14 mouse cellular contexts compared by ENCODE assay signal in genomic region chr7:73378034-73378433, GRCm38 (mm10). TPM values are rescaled to one million over a fixed set of nuclear protein-coding genes. Genes with fewer than 3 reads are reported as not detected.
DNase-seq lines count a peak whose midpoint lies in the region; ATAC-seq and TF ChIP-seq lines count a peak whose summit lies in the region.
"Had no signal": no experiment of that assay in that cellular context is flagged by ENCODE, and none has a peak within 500 bp of the region (broad histone marks: within the 10 kb centered on the region; RNA-seq: fewer than 3 reads in every experiment).

No protein-coding gene starts in this region.

- H3K27me3 ChIP-seq in embryonic facial prominence, embryonic 12.5 days = peaks cover 31% of the 10 kb centered on the region
- peaks cover 7% of the 10 kb centered on the region for H3K27me3 ChIP-seq in forebrain, embryonic 12.5 days
- H3K27me3 ChIP-seq in hindbrain, embryonic 16.5 days (replicated peaks; ENCODE audit: control insufficient read depth, insufficient read depth, low read length) = no peaks in the 10 kb centered on the region
- no peaks in the 10 kb centered on the region for H3K27me3 ChIP-seq in myocyte (ENCODE audit: control insufficient read depth, insufficient read depth, insufficient read length)
- no peaks in the 10 kb centered on the region; the same call in 1 of the 2 replicates for H3K27me3 ChIP-seq in kidney, adult 2 months (replicated peaks; ENCODE audit: control insufficient read depth, insufficient read depth, low read length)

- no peak overlapping the region for H3K9ac ChIP-seq in embryonic facial prominence, embryonic 12.5 days
- H3K9ac ChIP-seq in forebrain, embryonic 12.5 days = peak overlapping the region; percentile 94
- peak overlapping the region; percentile 90 for H3K9ac ChIP-seq in hindbrain, embryonic 16.5 days (ENCODE audit: low read depth, low read length)
- H3K9ac ChIP-seq: liver, embryonic 12.5 days had no signal

- no peak overlapping the region for H3ac ChIP-seq in myocyte (ENCODE audit: control insufficient read depth, insufficient read length)

- peaks cover 21% of the 10 kb centered on the region for H3K4me1 ChIP-seq in embryonic facial prominence, embryonic 12.5 days
- H3K4me1 ChIP-seq in forebrain, embryonic 12.5 days = peaks cover 71% of the 10 kb centered on the region
- peaks cover 9% of the 10 kb centered on the region for H3K4me1 ChIP-seq in hindbrain, embryonic 16.5 days (ENCODE audit: control insufficient read depth, insufficient read depth, low read depth, low read length)
- H3K4me1 ChIP-seq in kidney, adult 2 months (ENCODE audit: control insufficient read depth, insufficient read depth, low read length) = no peaks in the 10 kb centered on the region

- TF ChIP-seq POLR2A in myocyte (IDR thresholded peaks at IDR 0.05; ENCODE audit: insufficient read length, low read depth) = no peak
- no peak for TF ChIP-seq POLR2A in kidney, adult 2 months (IDR thresholded peaks at IDR 0.05; ENCODE audit: low read depth, low read length)

- no peak overlapping the region for H3K27ac ChIP-seq in embryonic facial prominence, embryonic 12.5 days
- peak overlapping the region; percentile 70; the same call in 1 of the 2 replicates for H3K27ac ChIP-seq in forebrain, embryonic 12.5 days
- H3K27ac ChIP-seq in hindbrain, embryonic 16.5 days (ENCODE audit: low read depth, low read length) = peak overlapping the region; percentile 93
- H3K27ac ChIP-seq in kidney, adult 2 months (ENCODE audit: insufficient read depth, low read depth, low read length) = no peak overlapping the region
- H3K27ac ChIP-seq: kidney, postnatal 0 days; liver, embryonic 12.5 days had no signal

- no peaks in the 10 kb centered on the region for H3K9me3 ChIP-seq in embryonic facial prominence, embryonic 12.5 days
- H3K9me3 ChIP-seq in forebrain, embryonic 12.5 days = no peaks in the 10 kb centered on the region
- H3K9me3 ChIP-seq in hindbrain, embryonic 16.5 days (ENCODE audit: control insufficient read depth, low read length) = no peaks in the 10 kb centered on the region
- H3K9me3 ChIP-seq: liver, embryonic 12.5 days had no signal

- peaks cover 4% of the 10 kb centered on the region for H3K79me2 ChIP-seq in myocyte (ENCODE audit: control insufficient read depth, insufficient read depth)

- 72% methylated on average over 6 of the region's 6 CpGs for WGBS in embryonic facial prominence, embryonic 12.5 days
- 62% methylated on average over 6 of the region's 6 CpGs for WGBS in forebrain, embryonic 12.5 days
- 32% methylated on average over 6 of the region's 6 CpGs for WGBS in hindbrain, embryonic 16.5 days
- WGBS in kidney, adult 2 months = 75% methylated on average over 6 of the region's 6 CpGs

- ATAC-seq in embryonic facial prominence, embryonic 12.5 days (ENCODE audit: insufficient number of reproducible peaks, insufficient read depth, low FRiP score, low TSS enrichment) = no peak
- ATAC-seq in forebrain, embryonic 12.5 days (ENCODE audit: low FRiP score) = no peak
- no peak for ATAC-seq in hindbrain, embryonic 16.5 days
- ATAC-seq: liver, embryonic 12.5 days had no signal

- H3K4me2 ChIP-seq in embryonic facial prominence, embryonic 12.5 days (replicated peaks) = peak overlapping the region; percentile 98
- peak overlapping the region; percentile 92 for H3K4me2 ChIP-seq in forebrain, embryonic 12.5 days
- H3K4me2 ChIP-seq in hindbrain, embryonic 16.5 days (ENCODE audit: low read length) = peak overlapping the region; percentile 90
- H3K4me2 ChIP-seq in myocyte (ENCODE audit: low read depth) = peak overlapping the region; percentile 82
- H3K4me2 ChIP-seq: liver, embryonic 12.5 days had no signal

- no peaks in the 10 kb centered on the region for H3K36me3 ChIP-seq in embryonic facial prominence, embryonic 12.5 days
- no peaks in the 10 kb centered on the region; the same call in 1 of the 2 replicates for H3K36me3 ChIP-seq in forebrain, embryonic 12.5 days (replicated peaks)
- no peaks in the 10 kb centered on the region for H3K36me3 ChIP-seq in hindbrain, embryonic 16.5 days (ENCODE audit: control insufficient read depth, insufficient read depth, low read length)
- no peaks in the 10 kb centered on the region for H3K36me3 ChIP-seq in myocyte (ENCODE audit: control insufficient read depth, insufficient read depth)
- no peaks in the 10 kb centered on the region for H3K36me3 ChIP-seq in kidney, adult 2 months (ENCODE audit: control insufficient read depth, insufficient read depth, low read length)
- H3K36me3 ChIP-seq: liver, embryonic 12.5 days had no signal

- peak overlapping the region; percentile 68; the same call in 1 of the 2 replicates for H3K4me3 ChIP-seq in embryonic facial prominence, embryonic 12.5 days
- peak overlapping the region; percentile 86 for H3K4me3 ChIP-seq in forebrain, embryonic 12.5 days (replicated peaks)
- peak overlapping the region; percentile 73 for H3K4me3 ChIP-seq in hindbrain, embryonic 16.5 days (ENCODE audit: low read length)
- no peak overlapping the region for H3K4me3 ChIP-seq in myocyte
- H3K4me3 ChIP-seq in kidney, adult 2 months (ENCODE audit: insufficient read depth, low read depth, low read length) = no peak overlapping the region
- H3K4me3 ChIP-seq: liver, embryonic 12.5 days had no signal

- DNase-seq in liver = no peak
- DNase-seq in kidney, adult 2 months = no peak
- DNase-seq in embryo, embryonic 9.5 days (ENCODE audit: extremely low spot score) = no peak
- no peak for DNase-seq in urinary bladder, postnatal 36 days (ENCODE audit: low spot score in 2 of 2)
- DNase-seq: adrenal gland, adult 2 months; cerebellum, postnatal 14 days; layer of hippocampus, postnatal 36 days; right cerebral cortex, postnatal 14 days had no signal

- no peak for TF ChIP-seq CTCF in kidney, adult 2 months (conservative IDR thresholded peaks at IDR 0.05; ENCODE audit: insufficient read depth, insufficient read length, low read depth, low read length)

TF ChIP-seq in myocyte, 11 proteins besides CTCF, POLR2A, EP300 and RAD21:
- TF ChIP-seq USF1 (IDR thresholded peaks at IDR 0.05; ENCODE audit: low read depth) (no peak), POLR2AphosphoS2 (IDR thresholded peaks at IDR 0.05; ENCODE audit: insufficient read length, low read depth) (no peak), MAX (IDR thresholded peaks at IDR 0.05; ENCODE audit: low read depth) (no peak), TCF3 (IDR thresholded peaks at IDR 0.05; ENCODE audit: insufficient read length, low read depth) (no peak), CEBPB (IDR thresholded peaks at IDR 0.05; ENCODE audit: insufficient read depth, poor library complexity, severe bottlenecking) (no peak), MYOG (IDR thresholded peaks at IDR 0.05; ENCODE audit: control insufficient read depth in 1 of 3, insufficient read depth in 1 of 3, insufficient read length in 2 of 3, low read depth in 2 of 3) (no peak), TCF12 (IDR thresholded peaks at IDR 0.05; ENCODE audit: insufficient read depth, poor library complexity, severe bottlenecking) (no peak), REST (IDR thresholded peaks at IDR 0.05; ENCODE audit: insufficient read depth, insufficient read length) (no peak), E2F4 (IDR thresholded peaks at IDR 0.05; ENCODE audit: insufficient read depth) (no peak), MYOD1 (IDR thresholded peaks at IDR 0.05; ENCODE audit: control insufficient read depth in 1 of 3, insufficient read length in 2 of 3, low read depth in 2 of 3) (no peak), SRF (IDR thresholded peaks at IDR 0.05; ENCODE audit: control insufficient read depth, insufficient read length, low read depth) (no peak)

RNA-seq across cellular contexts. Expression of gene Rgma, which starts 2.7 kb away (rescaled TPM):
- polyA plus RNA-seq in embryonic facial prominence, embryonic 12.5 days (2016; fragmentation: Nextera tagmentation; extraction: Ambion mirVana) = 24.3 and 28.1 TPM in 2 replicates
- polyA plus RNA-seq in forebrain, embryonic 12.5 days (2016; fragmentation: Nextera tagmentation; extraction: Ambion mirVana) = 37.3 and 42.3 TPM in 2 replicates
- 30.9 and 39.8 TPM in 2 replicates for polyA plus RNA-seq in hindbrain, embryonic 16.5 days (2015; fragmentation: Nextera tagmentation; extraction: Ambion mirVana)
- 34.0 TPM for polyA plus RNA-seq in myocyte (2012; fragmentation: generic; extraction: Trizol)
- 7.2 and 8.7 TPM in 2 replicates for polyA plus RNA-seq in kidney, adult 2 months (2012; rRNA removed)

Comparison
In these comparisons a context has a peak if more than half of its experiments do, and no peak if none do; other contexts are left out.
1. H3K27ac ChIP-seq: peak in forebrain, embryonic 12.5 days (single experiment) and hindbrain, embryonic 16.5 days (single experiment); none in embryonic facial prominence, embryonic 12.5 days (single experiment) and kidney, adult 2 months (single experiment).
2. H3K4me3 ChIP-seq: peak in embryonic facial prominence, embryonic 12.5 days (single experiment), forebrain, embryonic 12.5 days (single experiment) and hindbrain, embryonic 16.5 days (single experiment); none in myocyte (single experiment) and kidney, adult 2 months (single experiment).
3. Peak in every context shown above with its lines, with median percentiles within 50 percentile points of each other: H3K4me2 ChIP-seq.